Mouse (Mus musculus): ENCODE measurements around the gene Dock3. TPM values are rescaled to one million over a fixed set of nuclear protein-coding genes. Genes with fewer than 3 reads are reported as not detected.

Dock3 gene
- polyA plus RNA-seq, 1 experiment from 2014 or later, result 16.3 TPM

DNA sequence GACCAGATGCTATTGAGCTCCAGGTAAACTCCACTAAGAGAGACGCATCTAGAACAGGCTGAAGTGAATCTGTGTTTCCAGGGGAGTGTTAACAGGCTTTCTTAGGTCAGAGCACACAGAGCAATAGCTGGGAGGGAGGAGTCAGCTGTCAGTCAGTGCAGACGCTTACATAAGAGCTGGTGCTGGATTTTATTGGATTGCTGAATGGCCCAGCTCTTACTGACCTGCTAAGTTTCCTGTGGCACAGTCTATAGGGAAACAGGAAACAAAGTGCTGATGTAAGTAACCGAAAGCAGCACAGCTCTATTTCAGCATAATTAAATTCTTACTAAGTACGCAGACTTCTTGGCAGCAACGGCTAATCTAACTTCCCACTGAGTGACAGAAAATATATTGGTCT, 323.0 kb downstream of the Dock3 start:
- no peak for ATAC-seq
- H3K27ac ChIP-seq (ENCODE audit: low read length), result no peak overlapping the region
- H3K36me3 ChIP-seq (ENCODE audit: control insufficient read depth, insufficient read depth, low read length), result peaks cover 15% of the 10 kb centered on the region
- H3K4me1 ChIP-seq (ENCODE audit: control insufficient read depth, insufficient read depth, low read length), result no peaks in the 10 kb centered on the region
- H3K27me3 ChIP-seq (ENCODE audit: control insufficient read depth, insufficient read depth, low read depth, low read length), result no peaks in the 10 kb centered on the region
- no peak overlapping the region for H3K4me3 ChIP-seq (ENCODE audit: low read depth, low read length)
- no peaks in the 10 kb centered on the region for H3K9me3 ChIP-seq (replicated peaks; ENCODE audit: control insufficient read depth, low read length, poor library complexity, severe bottlenecking)
- WGBS, result 57% methylated on average over 5 of the region's 5 CpGs
- no peak overlapping the region for H3K4me2 ChIP-seq (ENCODE audit: low read length)
- H3K9ac ChIP-seq (ENCODE audit: low read depth, low read length), result no peak overlapping the region

DNA sequence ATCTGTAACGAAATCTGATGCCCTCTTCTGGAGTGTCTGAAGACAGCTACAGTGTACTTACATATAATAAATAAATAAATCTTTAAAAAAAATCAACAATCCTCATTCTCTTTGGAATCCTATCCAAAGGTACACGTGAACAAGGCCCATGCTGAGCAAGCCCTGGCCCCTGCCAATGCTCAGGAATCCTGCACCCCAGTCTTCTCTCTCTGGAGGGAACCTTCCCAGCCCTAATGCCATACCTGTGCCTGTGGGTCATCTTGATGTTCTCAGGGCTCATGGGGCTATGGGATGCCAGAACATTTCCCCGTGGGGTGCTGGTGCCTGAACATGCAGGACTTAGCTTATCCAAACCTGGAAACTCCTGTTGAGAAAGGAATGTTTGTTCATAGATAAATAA, 323.5 kb downstream of the Dock3 start:
- 95% methylated on average over 3 of the region's 3 CpGs for WGBS
- no peak overlapping the region for H3K9ac ChIP-seq (ENCODE audit: low read depth, low read length)
- no peak overlapping the region for H3K4me3 ChIP-seq (ENCODE audit: low read depth, low read length)
- H3K27me3 ChIP-seq (ENCODE audit: control insufficient read depth, insufficient read depth, low read depth, low read length), result no peaks in the 10 kb centered on the region
- H3K9me3 ChIP-seq (replicated peaks; ENCODE audit: control insufficient read depth, low read length, poor library complexity, severe bottlenecking), result no peaks in the 10 kb centered on the region
- no peak for ATAC-seq
- no peak overlapping the region for H3K4me2 ChIP-seq (ENCODE audit: low read length)
- H3K4me1 ChIP-seq (ENCODE audit: control insufficient read depth, insufficient read depth, low read length), result no peaks in the 10 kb centered on the region
- no peak overlapping the region for H3K27ac ChIP-seq (ENCODE audit: low read length)
- peaks cover 15% of the 10 kb centered on the region for H3K36me3 ChIP-seq (ENCODE audit: control insufficient read depth, insufficient read depth, low read length)

DNA sequence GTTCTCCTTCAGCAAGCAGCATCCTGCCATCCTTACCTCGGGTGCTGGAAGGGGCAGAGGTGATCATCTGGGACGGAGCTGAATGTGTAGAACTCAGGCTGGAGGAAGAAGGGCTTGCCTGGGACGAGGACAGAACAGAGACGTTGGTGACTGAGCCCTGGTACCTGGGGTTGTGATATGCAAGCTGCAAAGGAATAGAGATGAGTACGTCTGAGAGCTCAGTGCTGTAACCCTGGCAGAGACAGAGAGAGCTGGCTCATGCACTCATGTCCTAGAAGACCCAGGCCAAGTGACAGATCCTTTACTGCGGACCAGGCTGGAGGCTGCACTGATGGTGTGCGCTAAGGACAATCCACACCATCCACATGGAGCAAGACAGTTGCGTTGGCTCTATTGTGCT, 325.1 kb downstream of the Dock3 start:
- Histone ChIP-seq H3K27ac (ENCODE audit: low read length) (no peak overlapping the region), H3K9me3 (replicated peaks; ENCODE audit: control insufficient read depth, low read length, poor library complexity, severe bottlenecking) (no peaks in the 10 kb centered on the region), H3K27me3 (ENCODE audit: control insufficient read depth, insufficient read depth, low read depth, low read length) (no peaks in the 10 kb centered on the region), H3K4me1 (ENCODE audit: control insufficient read depth, insufficient read depth, low read length) (no peaks in the 10 kb centered on the region), H3K9ac (ENCODE audit: low read depth, low read length) (no peak overlapping the region), H3K4me3 (ENCODE audit: low read depth, low read length) (no peak overlapping the region), H3K36me3 (ENCODE audit: control insufficient read depth, insufficient read depth, low read length) (peaks cover 15% of the 10 kb centered on the region), H3K4me2 (ENCODE audit: low read length) (no peak overlapping the region)
- ATAC-seq, result no peak
- WGBS, result 92% methylated on average over 8 of the region's 8 CpGs

DNA sequence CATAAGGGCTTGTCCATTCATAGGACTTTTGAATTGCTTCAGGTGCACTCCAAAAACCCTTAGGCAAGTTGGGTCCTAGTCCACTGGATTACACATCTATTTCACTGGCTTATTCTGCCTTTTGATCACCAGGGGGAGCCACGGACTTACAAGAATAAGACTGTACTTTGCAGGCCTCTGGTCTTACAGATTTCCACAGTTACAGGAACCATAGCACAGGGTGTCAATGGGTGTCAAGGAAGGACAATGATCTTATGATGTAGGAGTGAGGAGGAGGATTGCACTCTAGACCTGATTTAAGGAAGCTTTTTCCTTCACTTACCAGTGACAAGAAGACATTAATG, 327.9 kb downstream of the Dock3 start:
- Histone ChIP-seq H3K4me3 (ENCODE audit: low read depth, low read length) (no peak overlapping the region), H3K9ac (ENCODE audit: low read depth, low read length) (no peak overlapping the region), H3K9me3 (replicated peaks; ENCODE audit: control insufficient read depth, low read length, poor library complexity, severe bottlenecking) (no peaks in the 10 kb centered on the region), H3K4me1 (ENCODE audit: control insufficient read depth, insufficient read depth, low read length) (no peaks in the 10 kb centered on the region), H3K36me3 (ENCODE audit: control insufficient read depth, insufficient read depth, low read length) (peaks cover 16% of the 10 kb centered on the region), H3K27ac (ENCODE audit: low read length) (no peak overlapping the region), H3K4me2 (ENCODE audit: low read length) (no peak overlapping the region), H3K27me3 (ENCODE audit: control insufficient read depth, insufficient read depth, low read depth, low read length) (no peaks in the 10 kb centered on the region)
- 24% methylated on average over 1 of the region's 1 CpGs for WGBS
- ATAC-seq, result no peak

DNA sequence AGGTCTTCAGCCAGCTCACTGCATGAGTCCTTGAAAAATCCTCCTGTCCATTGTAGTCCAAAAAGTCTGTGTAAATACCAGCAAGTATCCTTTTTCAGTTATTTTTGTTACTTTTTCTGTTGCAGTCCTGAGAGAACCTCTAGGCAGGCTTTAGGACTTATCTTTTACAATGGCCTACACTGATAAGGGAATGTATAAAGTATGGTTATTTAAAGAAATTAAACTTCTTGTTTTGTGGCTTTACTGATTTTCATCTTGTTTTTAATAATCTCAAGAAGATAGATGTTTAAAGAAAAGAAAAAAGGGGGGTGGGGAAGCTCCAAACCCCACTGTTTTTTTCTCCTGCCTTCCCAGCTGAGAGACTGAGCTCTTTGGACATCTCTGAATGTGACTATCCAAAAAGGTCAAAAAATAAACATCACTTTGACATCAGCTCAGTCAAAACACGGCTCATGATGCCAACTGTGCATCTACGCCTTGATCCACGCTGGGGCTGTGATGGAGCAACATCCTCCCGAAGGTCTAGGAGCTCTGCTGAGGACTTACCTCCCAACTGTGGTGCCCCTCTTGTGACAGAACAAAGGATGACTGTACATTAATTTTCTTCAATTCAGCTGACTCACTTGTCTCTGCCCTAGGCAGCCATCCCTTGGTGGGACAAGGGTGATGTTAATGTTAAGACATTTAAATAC, 328.5 kb downstream of the Dock3 start:
- ATAC-seq, result no peak
- peaks cover 15% of the 10 kb centered on the region for H3K36me3 ChIP-seq (ENCODE audit: control insufficient read depth, insufficient read depth, low read length)

DNA sequence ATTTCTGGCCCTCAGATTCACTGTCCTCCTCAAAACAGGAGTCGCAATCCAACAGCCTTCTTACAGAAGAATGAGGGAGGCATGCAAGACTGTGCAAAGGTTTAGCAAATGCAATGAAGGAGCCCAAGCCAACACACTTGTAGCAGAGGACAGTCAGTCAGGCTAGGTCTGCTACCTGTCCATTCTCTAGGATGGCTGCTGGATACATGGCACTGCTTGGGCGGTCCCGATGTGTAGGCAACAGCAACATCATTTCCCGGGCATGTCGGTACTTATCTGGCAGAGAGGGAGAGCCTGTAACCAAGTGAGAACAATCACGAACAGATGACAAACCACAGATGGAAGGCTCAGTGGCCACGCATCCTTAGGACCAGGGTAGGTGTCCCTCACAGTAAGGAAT, 330.1 kb downstream of the Dock3 start:
- Histone ChIP-seq H3K36me3 (ENCODE audit: control insufficient read depth, insufficient read depth, low read length) (peaks cover 8% of the 10 kb centered on the region), H3K9ac (ENCODE audit: low read depth, low read length) (no peak overlapping the region), H3K27ac (ENCODE audit: low read length) (no peak overlapping the region), H3K4me1 (ENCODE audit: control insufficient read depth, insufficient read depth, low read length) (no peaks in the 10 kb centered on the region), H3K4me2 (ENCODE audit: low read length) (no peak overlapping the region), H3K27me3 (ENCODE audit: control insufficient read depth, insufficient read depth, low read depth, low read length) (no peaks in the 10 kb centered on the region), H3K4me3 (ENCODE audit: low read depth, low read length) (no peak overlapping the region), H3K9me3 (replicated peaks; ENCODE audit: control insufficient read depth, low read length, poor library complexity, severe bottlenecking) (no peaks in the 10 kb centered on the region)
- WGBS, result 93% methylated on average over 7 of the region's 7 CpGs
- no peak for ATAC-seq

More for the DNA sequence above, 328.5 kb downstream of the Dock3 start:
- no peaks in the 10 kb centered on the region for H3K4me1 ChIP-seq (ENCODE audit: control insufficient read depth, insufficient read depth, low read length)
- 74% methylated on average over 4 of the region's 4 CpGs for WGBS
- H3K4me3 ChIP-seq (ENCODE audit: low read depth, low read length), result no peak overlapping the region
- H3K27me3 ChIP-seq (ENCODE audit: control insufficient read depth, insufficient read depth, low read depth, low read length), result no peaks in the 10 kb centered on the region
- H3K9me3 ChIP-seq (replicated peaks; ENCODE audit: control insufficient read depth, low read length, poor library complexity, severe bottlenecking), result no peaks in the 10 kb centered on the region
- H3K27ac ChIP-seq (ENCODE audit: low read length), result no peak overlapping the region
- no peak overlapping the region for H3K9ac ChIP-seq (ENCODE audit: low read depth, low read length)
- no peak overlapping the region for H3K4me2 ChIP-seq (ENCODE audit: low read length)

DNA sequence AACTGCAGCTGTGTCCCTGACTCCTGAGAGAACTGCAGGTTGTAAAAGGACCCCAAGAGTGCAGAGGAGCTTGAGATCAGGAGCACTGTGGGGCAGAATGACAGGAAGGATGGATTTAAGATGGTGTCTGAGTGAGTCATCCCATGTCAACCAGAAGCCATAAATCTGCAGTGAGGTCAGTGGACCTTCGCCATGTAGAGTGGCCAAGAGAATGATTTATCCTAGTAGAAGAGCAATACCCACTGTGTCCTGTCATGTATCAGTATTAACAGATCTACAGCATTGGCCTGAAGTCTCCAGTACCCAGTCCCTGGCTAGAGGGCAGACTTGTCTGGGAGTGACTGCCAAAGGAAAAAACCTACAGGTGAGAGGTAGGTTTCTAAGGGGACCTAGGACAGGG, 332.8 kb downstream of the Dock3 start:
- 94% methylated on average over 1 of the region's 1 CpGs for WGBS
- Histone ChIP-seq H3K4me3 (ENCODE audit: low read depth, low read length) (no peak overlapping the region), H3K9me3 (replicated peaks; ENCODE audit: control insufficient read depth, low read length, poor library complexity, severe bottlenecking) (no peaks in the 10 kb centered on the region), H3K36me3 (ENCODE audit: control insufficient read depth, insufficient read depth, low read length) (peaks cover 15% of the 10 kb centered on the region), H3K27me3 (ENCODE audit: control insufficient read depth, insufficient read depth, low read depth, low read length) (no peaks in the 10 kb centered on the region), H3K4me2 (ENCODE audit: low read length) (no peak overlapping the region), H3K27ac (ENCODE audit: low read length) (no peak overlapping the region), H3K9ac (ENCODE audit: low read depth, low read length) (no peak overlapping the region), H3K4me1 (ENCODE audit: control insufficient read depth, insufficient read depth, low read length) (no peaks in the 10 kb centered on the region)
- no peak for ATAC-seq

DNA sequence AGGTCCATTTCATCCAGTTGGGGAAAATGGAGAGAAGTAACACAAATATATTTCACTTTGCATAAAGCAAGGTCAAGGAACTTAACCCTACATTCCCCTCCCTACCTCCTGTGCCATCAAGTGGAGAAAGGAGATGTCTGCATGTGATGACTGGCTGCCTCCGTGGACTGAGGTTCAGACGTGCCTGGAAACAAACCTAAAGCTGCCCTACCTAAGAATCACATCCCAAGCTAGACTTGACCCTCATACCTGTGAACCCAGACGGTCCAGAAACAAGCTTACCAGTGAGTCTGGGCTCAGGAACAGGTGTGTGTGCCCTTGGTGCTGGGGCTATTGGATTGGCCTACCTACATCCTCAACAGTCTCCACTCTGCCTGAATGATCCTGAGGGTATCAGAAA, 338.4 kb downstream of the Dock3 start:
- ATAC-seq, result no peak
- Histone ChIP-seq H3K27ac (ENCODE audit: low read length) (no peak overlapping the region), H3K4me3 (ENCODE audit: low read depth, low read length) (no peak overlapping the region), H3K36me3 (ENCODE audit: control insufficient read depth, insufficient read depth, low read length) (peaks cover 25% of the 10 kb centered on the region), H3K27me3 (ENCODE audit: control insufficient read depth, insufficient read depth, low read depth, low read length) (no peaks in the 10 kb centered on the region), H3K9me3 (replicated peaks; ENCODE audit: control insufficient read depth, low read length, poor library complexity, severe bottlenecking) (no peaks in the 10 kb centered on the region), H3K4me1 (ENCODE audit: control insufficient read depth, insufficient read depth, low read length) (peaks cover 22% of the 10 kb centered on the region), H3K9ac (ENCODE audit: low read depth, low read length) (peak overlapping the region; percentile 20; the same call in 1 of the 2 replicates), H3K4me2 (ENCODE audit: low read length) (no peak overlapping the region)
- 48% methylated on average over 3 of the region's 3 CpGs for WGBS

DNA sequence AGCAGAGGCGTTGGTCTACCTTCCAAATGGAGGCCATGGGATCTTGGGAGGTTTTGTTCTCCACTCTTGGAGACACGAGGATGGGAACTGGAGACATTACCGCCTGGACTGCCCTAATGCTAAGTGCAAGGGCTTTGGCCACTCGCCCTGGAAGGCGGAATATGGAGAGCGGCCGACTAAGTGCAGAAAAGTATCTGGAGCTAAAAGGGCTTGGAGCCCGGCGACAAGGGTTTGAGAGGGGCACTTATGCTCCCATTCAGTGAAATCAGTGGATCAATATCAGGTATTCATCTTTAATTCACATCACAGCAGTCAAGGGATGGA, 339.2 kb downstream of the Dock3 start:
- under 1% methylated on average over 9 of the region's 9 CpGs for WGBS
- Histone ChIP-seq H3K9me3 (replicated peaks; ENCODE audit: control insufficient read depth, low read length, poor library complexity, severe bottlenecking) (no peaks in the 10 kb centered on the region), H3K36me3 (ENCODE audit: control insufficient read depth, insufficient read depth, low read length) (peaks cover 26% of the 10 kb centered on the region), H3K27ac (ENCODE audit: low read length) (peak overlapping the region; percentile 93), H3K27me3 (ENCODE audit: control insufficient read depth, insufficient read depth, low read depth, low read length) (no peaks in the 10 kb centered on the region), H3K4me1 (ENCODE audit: control insufficient read depth, insufficient read depth, low read length) (peaks cover 29% of the 10 kb centered on the region), H3K4me2 (ENCODE audit: low read length) (peak overlapping the region; percentile 85), H3K4me3 (ENCODE audit: low read depth, low read length) (peak overlapping the region; percentile 89), H3K9ac (ENCODE audit: low read depth, low read length) (peak overlapping the region; percentile 81)
- ATAC-seq, result no peak

Measured in midbrain, embryonic 16.5 days (tissue).